Mouse (Mus musculus) heart, embryonic 15.5 days (tissue): ENCODE data around the gene Prdm12. TPM values are rescaled to one million over a fixed set of nuclear protein-coding genes. Genes with fewer than 3 reads are reported as not detected.

Source experiments
- ATAC-seq: fragments of 200-750 bp; cut with Nextera tagmentation; replicated peaks from 2 replicates; pipeline ENCODE4 v1.8.0; 2017; ENCODE audit warnings: low read depth, moderate TSS enrichment; ENCODE audit not compliant: insufficient number of reproducible peaks, insufficient read depth, low FRiP score
- H3K27ac ChIP-seq: fragments of 300-500 bp; sonication (generic); 2 replicates; pipeline ENCODE4 v1.5.1; 2015; ENCODE audit warnings: mild to moderate bottlenecking, inconsistent platforms
- H3K27me3 ChIP-seq: fragments of 300-500 bp; sonication (generic); 2 replicates; pipeline ENCODE4 v1.6.1; 2015; ENCODE audit warnings: inconsistent platforms
- H3K36me3 ChIP-seq: fragments of 300-500 bp; sonication (generic); 2 replicates; pipeline ENCODE4 v1.6.1; 2015; ENCODE audit warnings: mild to moderate bottlenecking, inconsistent platforms
- H3K4me1 ChIP-seq: fragments of 300-500 bp; sonication (generic); replicated peaks from 2 replicates; pipeline ENCODE4 v1.6.1; 2015; ENCODE audit warnings: inconsistent platforms
- H3K4me2 ChIP-seq: fragments of 300-500 bp; sonication (generic); 2 replicates; pipeline ENCODE4 v1.6.1; 2015; ENCODE audit warnings: inconsistent platforms, mild to moderate bottlenecking, moderate library complexity
- H3K4me3 ChIP-seq: fragments of 300-500 bp; sonication (generic); 2 replicates; pipeline ENCODE4 v1.5.1; 2015; ENCODE audit warnings: mild to moderate bottlenecking, inconsistent platforms
- H3K9ac ChIP-seq: fragments of 300-500 bp; sonication (generic); 2 replicates; pipeline ENCODE4 v1.6.1; 2015; ENCODE audit warnings: mild to moderate bottlenecking, inconsistent platforms
- H3K9me3 ChIP-seq: fragments of 300-500 bp; sonication (generic); replicated peaks from 2 replicates; pipeline ENCODE4 v1.6.1; 2016; ENCODE audit warnings: inconsistent platforms
- WGBS: fragments of 180-500 bp; shearing (Covaris S2); methylation state at CpG from one replicate; pipeline ENCODE4 v1.1.7; 2015; ENCODE audit warnings: mixed read lengths; 5-methylcytosine and 5-hydroxymethylcytosine counted together
- polyA plus RNA-seq: library from polyadenylated mRNA; unstranded; fragments of >200 nt; fragmentation: Nextera tagmentation; extraction: Ambion mirVana; gene quantifications from 2 replicates; pipeline ENCODE4 v1.2.1, GENCODE M21; 2015

Gene Prdm12
- polyA plus RNA-seq = 0.27 TPM in 1 of 2 replicates, not detected in the other

DNA sequence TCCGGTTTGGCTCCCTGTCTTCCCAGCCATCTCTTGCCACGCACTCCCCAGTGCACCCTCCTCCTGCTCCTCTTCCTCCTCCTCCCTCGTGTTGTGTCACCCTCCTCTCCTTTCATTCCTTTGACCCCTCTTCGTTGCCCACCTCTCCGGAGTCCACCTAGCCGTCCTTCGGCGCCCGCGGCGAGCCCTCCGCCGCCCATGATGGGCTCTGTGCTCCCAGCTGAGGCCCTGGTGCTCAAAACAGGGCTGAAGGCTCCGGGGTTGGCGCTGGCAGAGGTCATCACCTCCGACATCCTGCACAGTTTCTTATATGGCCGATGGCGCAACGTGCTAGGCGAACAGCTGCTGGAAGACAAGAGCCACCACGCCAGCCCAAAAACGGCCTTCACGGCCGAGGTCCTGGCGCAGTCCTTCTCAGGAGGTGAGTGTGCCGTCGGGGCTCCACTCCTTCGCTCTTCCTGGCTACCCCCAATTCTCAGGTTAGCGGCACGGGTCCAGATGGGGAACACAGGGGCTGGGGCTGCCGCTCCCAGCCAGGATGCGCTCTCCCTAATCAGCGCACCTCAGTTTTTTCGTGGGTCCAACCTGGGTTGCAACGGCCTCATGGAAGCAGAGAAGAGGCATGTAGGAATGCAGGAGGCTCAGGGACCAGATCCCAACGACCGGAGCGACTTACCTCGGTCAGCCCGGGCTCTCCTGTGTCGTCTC lies at the start of gene Prdm12:
Gene Prdm12, plus strand, starts transcription at position 137 of the 708 bp plus-strand sequence.
- no peak for ATAC-seq
- peak within 1 kb of the TSS; percentile 22 for H3K4me3 ChIP-seq
- H3K4me1 ChIP-seq = peaks cover 47% of the 10 kb centered on the region
- no peak within 1 kb of the TSS for H3K27ac ChIP-seq
- peaks cover 100% of the 10 kb centered on the region for H3K27me3 ChIP-seq
- H3K9ac ChIP-seq = no peak within 1 kb of the TSS
- 3% methylated on average over 41 of the region's 41 CpGs for WGBS
- 0 out of 2 replicates have a peak within 1 kb of the TSS, but pooled peaks have one; percentile 24 for H3K4me2 ChIP-seq
- no peaks in the 10 kb centered on the region for H3K9me3 ChIP-seq
- H3K36me3 ChIP-seq = no peaks in the 10 kb centered on the region

DNA sequence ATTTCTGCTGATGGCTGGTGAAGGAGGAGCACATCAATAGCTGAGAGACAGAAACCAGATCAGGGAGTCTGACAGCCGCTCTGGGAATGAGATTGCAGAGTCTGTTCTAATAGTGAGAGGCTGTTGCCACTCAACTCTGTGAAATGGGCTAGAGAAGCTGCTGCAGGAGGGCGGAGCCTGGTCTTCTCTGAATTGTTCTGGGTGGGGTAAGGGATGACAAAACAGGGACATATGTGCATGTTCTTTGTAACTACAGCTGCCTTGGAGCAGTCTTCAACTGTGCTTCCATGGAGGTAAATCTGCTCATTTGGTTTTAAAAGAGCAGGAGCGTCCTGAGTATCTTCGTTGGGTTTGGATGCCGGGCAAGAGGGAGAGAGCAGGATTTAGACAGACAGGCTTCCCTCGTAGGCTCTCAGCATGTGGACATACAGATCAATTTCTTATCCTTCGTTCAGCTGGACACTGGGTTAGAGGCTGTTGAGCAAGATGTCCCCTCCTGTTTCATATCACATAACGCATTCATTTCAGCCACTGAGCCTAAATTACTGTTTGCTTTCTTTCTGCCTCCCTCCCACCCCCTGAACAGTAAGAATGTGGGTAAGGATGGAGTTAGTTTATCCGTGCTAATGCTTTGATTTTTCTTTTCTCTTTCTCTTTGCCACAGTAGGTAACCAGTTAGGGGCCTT lies 47.9 kb upstream of the Prdm12 start:
- no peak overlapping the region for H3K4me2 ChIP-seq
- H3K36me3 ChIP-seq = peaks cover 22% of the 10 kb centered on the region
- no peak overlapping the region for H3K27ac ChIP-seq
- no peak for ATAC-seq
- H3K4me1 ChIP-seq = peaks cover 15% of the 10 kb centered on the region; the same call in 1 of the 2 replicates
- no peak overlapping the region for H3K9ac ChIP-seq
- no peaks in the 10 kb centered on the region for H3K27me3 ChIP-seq
- no peak overlapping the region for H3K4me3 ChIP-seq
- no peaks in the 10 kb centered on the region for H3K9me3 ChIP-seq
- 70% methylated on average over 9 of the region's 9 CpGs for whole genome bisulfite sequencing

DNA sequence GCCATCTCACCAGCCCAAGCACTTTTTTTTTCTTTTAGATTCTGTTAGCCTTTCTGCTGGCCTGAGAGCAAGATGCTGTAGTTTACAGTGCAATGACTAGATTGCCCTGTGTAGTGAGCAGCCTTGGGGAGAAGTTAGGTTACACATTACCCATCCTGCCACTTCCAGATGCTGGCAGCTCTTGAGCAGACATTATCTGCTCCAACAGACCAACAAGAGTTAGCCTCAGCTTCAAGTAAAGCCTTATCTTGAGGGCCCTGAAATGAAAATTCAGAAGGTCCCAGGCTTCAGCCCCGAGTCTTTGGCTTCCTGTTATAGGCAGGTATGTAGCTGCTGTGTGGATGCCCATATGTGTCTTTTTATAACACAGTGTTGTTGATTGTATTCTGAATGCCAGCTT lies 32.3 kb upstream of the Prdm12 start:
- no peak for ATAC-seq
- no peaks in the 10 kb centered on the region for H3K4me1 ChIP-seq
- 82% methylated on average over 1 of the region's 1 CpGs for WGBS
- peaks cover 79% of the 10 kb centered on the region for H3K36me3 ChIP-seq
- no peaks in the 10 kb centered on the region for H3K27me3 ChIP-seq
- H3K4me2 ChIP-seq = no peak overlapping the region
- H3K27ac ChIP-seq = no peak overlapping the region
- no peak overlapping the region for H3K9ac ChIP-seq
- H3K9me3 ChIP-seq = no peaks in the 10 kb centered on the region
- no peak overlapping the region for H3K4me3 ChIP-seq

DNA sequence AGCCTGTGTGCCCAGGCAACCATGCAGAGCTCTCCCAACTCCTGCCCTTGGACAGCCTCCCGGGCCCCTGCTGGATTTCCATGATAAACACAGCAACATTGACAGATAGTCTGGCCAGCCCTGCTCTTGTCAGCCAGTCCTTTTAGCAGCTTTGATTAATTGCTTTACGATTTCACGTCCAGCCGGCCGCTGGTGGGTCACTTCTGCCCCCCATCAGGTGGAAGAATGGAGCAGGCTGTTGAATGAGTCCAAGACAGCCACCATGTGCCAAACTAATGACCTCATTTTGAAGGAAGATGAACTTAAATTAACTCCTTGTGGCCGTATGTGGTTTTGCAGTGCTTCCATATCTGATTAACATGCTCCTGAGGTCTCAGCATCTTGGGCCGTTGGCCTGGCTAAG lies 30.0 kb upstream of the Prdm12 start:
- H3K4me3 ChIP-seq = no peak overlapping the region
- H3K27ac ChIP-seq = no peak overlapping the region
- H3K9me3 ChIP-seq = no peaks in the 10 kb centered on the region
- no peaks in the 10 kb centered on the region for H3K4me1 ChIP-seq
- H3K36me3 ChIP-seq = peaks cover 87% of the 10 kb centered on the region
- ATAC-seq = no peak
- H3K9ac ChIP-seq = no peak overlapping the region
- H3K4me2 ChIP-seq = no peak overlapping the region
- WGBS = 34% methylated on average over 7 of the region's 7 CpGs
- H3K27me3 ChIP-seq = no peaks in the 10 kb centered on the region

DNA sequence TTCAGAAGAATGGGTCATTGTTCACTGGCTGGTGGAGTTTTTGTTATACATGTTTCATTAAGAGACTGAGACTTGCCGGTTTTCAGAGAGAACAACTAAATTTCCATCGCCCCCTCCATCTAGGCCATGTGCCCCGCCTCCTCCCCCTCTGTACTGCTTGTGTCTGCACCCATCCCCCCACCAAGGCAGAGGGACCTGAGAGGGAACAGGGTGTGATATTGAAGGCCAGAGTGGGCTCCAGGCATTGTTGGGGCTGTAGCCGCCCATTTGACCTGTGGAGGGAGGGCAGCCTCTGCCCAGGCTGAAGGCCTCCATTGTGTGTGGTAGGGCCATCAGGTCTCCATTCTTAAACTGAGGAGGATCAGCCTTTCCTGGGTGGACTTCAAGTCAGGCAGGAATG lies 28.9 kb upstream of the Prdm12 start:
- WGBS = 84% methylated on average over 4 of the region's 4 CpGs
- Histone ChIP-seq H3K9ac (no peak overlapping the region), H3K4me3 (no peak overlapping the region), H3K36me3 (peaks cover 85% of the 10 kb centered on the region), H3K9me3 (no peaks in the 10 kb centered on the region), H3K4me1 (no peaks in the 10 kb centered on the region), H3K27me3 (no peaks in the 10 kb centered on the region), H3K27ac (no peak overlapping the region), H3K4me2 (no peak overlapping the region)
- no peak for ATAC-seq

DNA sequence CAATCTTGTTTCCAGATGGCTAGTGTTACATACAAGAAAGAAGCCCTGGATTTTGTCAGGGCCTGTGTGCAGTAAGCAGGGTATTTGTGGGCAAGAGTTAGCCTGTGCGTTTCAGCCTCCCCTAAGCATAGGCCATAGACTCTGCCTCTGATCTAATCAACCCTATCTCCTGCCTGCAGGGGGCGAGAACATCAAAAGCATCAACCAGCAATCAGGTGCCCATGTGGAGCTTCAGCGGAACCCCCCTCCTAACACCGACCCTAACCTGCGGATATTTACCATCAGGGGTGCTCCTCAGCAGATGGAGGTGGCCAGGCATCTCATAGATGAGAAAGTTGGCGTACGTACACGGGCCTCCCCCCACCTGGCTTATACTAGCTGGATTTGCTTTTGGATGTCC lies 28.4 kb upstream of the Prdm12 start:
- Histone ChIP-seq H3K4me1 (no peaks in the 10 kb centered on the region), H3K36me3 (peaks cover 82% of the 10 kb centered on the region), H3K9me3 (no peaks in the 10 kb centered on the region), H3K4me3 (no peak overlapping the region), H3K9ac (no peak overlapping the region), H3K4me2 (no peak overlapping the region), H3K27me3 (no peaks in the 10 kb centered on the region), H3K27ac (no peak overlapping the region)
- ATAC-seq = no peak
- 86% methylated on average over 8 of the region's 8 CpGs for WGBS

DNA sequence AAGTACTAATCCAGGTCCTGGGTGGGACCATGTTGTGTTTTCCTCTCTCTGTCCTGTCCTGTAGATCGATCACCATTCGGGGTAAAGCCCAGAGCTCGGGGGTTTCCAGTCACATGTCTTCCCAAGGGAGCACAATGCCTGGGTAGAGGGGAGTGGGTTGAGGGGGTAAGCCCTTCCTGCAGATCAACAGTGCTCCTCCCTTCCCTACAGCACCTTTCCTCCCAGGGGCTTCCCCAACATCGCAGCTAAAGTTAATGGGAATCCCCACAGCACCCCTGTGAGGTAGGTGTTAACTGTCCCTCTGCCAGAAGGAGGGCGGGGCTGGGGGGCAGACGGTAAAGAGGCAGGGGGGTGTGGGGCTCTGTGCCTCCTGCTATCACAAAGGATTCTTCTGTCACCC lies 27.2 kb upstream of the Prdm12 start:
- Histone ChIP-seq H3K4me2 (no peak overlapping the region), H3K4me3 (no peak overlapping the region), H3K36me3 (peaks cover 79% of the 10 kb centered on the region), H3K9me3 (no peaks in the 10 kb centered on the region), H3K27me3 (no peaks in the 10 kb centered on the region), H3K9ac (no peak overlapping the region), H3K4me1 (no peaks in the 10 kb centered on the region), H3K27ac (no peak overlapping the region)
- 74% methylated on average over 6 of the region's 6 CpGs for WGBS
- ATAC-seq = no peak

DNA sequence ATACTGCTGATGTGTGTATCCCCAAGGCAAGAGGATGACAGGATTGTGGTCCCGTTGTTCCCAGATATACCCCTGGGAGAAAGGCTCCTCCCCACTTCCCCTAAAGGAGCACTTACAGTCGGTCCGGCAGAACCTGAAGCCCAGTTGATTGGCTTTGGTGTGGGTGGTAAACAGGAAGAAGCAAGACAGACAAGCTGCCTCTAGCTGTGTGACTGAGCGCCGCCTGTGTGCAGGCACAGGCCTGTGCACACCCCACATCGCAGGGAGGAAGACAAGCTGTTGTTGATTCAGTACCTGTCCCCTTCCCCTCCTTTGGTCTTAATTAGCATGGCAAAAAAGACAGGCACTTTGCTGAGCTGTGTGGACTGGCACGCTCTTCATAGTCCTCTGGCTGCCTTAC lies 26.1 kb upstream of the Prdm12 start:
- no peak overlapping the region for H3K9ac ChIP-seq
- H3K9me3 ChIP-seq = no peaks in the 10 kb centered on the region
- no peak for ATAC-seq
- no peak overlapping the region for H3K4me3 ChIP-seq
- WGBS = 84% methylated on average over 7 of the region's 7 CpGs
- peaks cover 72% of the 10 kb centered on the region for H3K36me3 ChIP-seq
- H3K27ac ChIP-seq = no peak overlapping the region
- H3K4me2 ChIP-seq = no peak overlapping the region
- H3K4me1 ChIP-seq = no peaks in the 10 kb centered on the region
- H3K27me3 ChIP-seq = no peaks in the 10 kb centered on the region

DNA sequence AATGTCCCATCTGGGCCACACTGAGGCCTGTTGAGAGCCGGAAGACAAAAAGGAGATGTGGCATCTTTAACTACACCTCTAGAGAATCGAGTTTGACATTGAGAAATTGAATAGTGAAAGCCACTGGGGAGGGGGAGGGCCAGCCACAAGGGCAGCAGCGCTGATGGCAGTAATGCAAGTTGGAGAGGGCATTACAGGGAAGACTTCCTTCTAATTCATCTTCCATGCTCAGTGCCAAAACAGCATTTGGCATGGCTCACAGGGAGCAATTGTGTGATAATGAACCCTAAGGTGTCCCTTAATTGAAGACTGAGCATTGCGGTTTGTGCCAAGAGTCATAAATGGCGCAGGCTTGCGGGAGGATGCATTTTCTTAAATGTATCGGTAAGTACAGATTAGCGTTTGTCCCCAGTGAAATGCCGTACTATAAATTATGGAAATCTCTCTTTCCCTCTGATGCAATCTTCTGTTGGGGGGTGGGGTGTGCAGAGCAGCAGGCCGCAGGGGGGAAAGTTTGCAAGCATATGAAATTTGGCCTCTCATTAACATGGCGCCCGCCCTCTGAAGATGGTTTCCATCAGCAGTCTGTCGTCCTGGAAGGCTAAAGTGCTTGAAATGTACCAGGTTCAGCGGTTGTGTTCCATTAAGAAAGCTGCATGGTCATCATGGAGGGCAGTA lies 21.2 kb upstream of the Prdm12 start:
- no peak overlapping the region for H3K9ac ChIP-seq
- no peak overlapping the region for H3K4me3 ChIP-seq
- no peak for ATAC-seq
- no peak overlapping the region for H3K4me2 ChIP-seq
- H3K27ac ChIP-seq = no peak overlapping the region
- 86% methylated on average over 14 of the region's 14 CpGs for WGBS
- H3K27me3 ChIP-seq = no peaks in the 10 kb centered on the region
- H3K36me3 ChIP-seq = peaks cover 28% of the 10 kb centered on the region
- no peaks in the 10 kb centered on the region for H3K4me1 ChIP-seq
- H3K9me3 ChIP-seq = no peaks in the 10 kb centered on the region

DNA sequence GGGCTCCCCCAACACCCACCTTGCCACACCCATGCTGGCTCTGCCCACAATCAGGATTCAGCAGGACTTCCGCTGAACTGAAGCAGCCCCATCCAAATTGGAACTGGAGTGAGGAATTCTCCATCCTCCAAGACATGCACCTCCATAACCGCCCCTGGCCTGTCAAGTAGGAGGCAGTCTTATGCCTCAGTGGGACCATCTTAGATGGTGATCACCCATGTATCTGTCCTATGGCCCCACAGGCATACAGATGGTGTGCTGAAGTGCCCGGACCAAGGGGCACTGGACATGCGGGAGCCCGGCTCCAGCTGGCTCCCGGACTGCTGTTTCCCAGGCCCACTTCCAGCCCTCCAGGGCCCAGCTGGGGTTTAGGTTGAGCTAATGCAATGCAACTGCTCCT lies 20.6 kb upstream of the Prdm12 start:
- no peaks in the 10 kb centered on the region for H3K4me1 ChIP-seq
- H3K9me3 ChIP-seq = no peaks in the 10 kb centered on the region
- ATAC-seq = no peak
- H3K4me2 ChIP-seq = no peak overlapping the region
- H3K27ac ChIP-seq = no peak overlapping the region
- H3K36me3 ChIP-seq = peaks cover 25% of the 10 kb centered on the region
- H3K4me3 ChIP-seq = no peak overlapping the region
- H3K27me3 ChIP-seq = no peaks in the 10 kb centered on the region
- H3K9ac ChIP-seq = no peak overlapping the region
- WGBS = 83% methylated on average over 6 of the region's 6 CpGs

DNA sequence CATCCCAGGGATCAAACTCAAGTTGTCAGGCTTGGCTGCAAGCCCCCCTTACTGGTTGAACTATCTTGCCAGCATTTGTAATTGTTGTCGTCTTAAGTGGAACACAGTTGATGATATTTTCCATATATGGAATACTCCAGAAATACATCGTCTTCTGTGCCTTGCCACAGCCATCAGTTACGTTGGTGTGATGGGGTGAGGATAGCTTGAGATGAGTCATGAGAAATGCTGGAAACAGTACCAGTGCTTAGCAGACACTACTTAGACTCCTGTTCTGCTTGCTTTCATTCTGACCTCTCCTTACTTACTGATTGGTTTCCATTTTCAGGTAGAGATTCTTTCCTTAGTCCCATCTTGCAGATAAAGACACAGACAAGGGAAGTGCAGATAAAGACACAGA lies 6.3 kb upstream of the Prdm12 start:
- no peak for ATAC-seq
- Histone ChIP-seq H3K9me3 (no peaks in the 10 kb centered on the region), H3K9ac (no peak overlapping the region), H3K27ac (no peak overlapping the region), H3K4me1 (peaks cover 26% of the 10 kb centered on the region), H3K36me3 (no peaks in the 10 kb centered on the region), H3K27me3 (peaks cover 89% of the 10 kb centered on the region), H3K4me2 (no peak overlapping the region), H3K4me3 (no peak overlapping the region)
- WGBS = 23% methylated on average over 3 of the region's 3 CpGs
